18 mouse cellular contexts compared by ENCODE assay signal in genomic region chrX:36691365-36691764, GRCm38 (mm10). TPM values are rescaled to one million over a fixed set of nuclear protein-coding genes. Genes with fewer than 3 reads are reported as not detected.
A peak's percentile ranks its signal among the peaks of the same experiment; 100 is the strongest.
DNase-seq lines count a peak whose midpoint lies in the region; ATAC-seq lines count a peak whose summit lies in the region.
"Had no signal": no experiment of that assay in that cellular context is flagged by ENCODE, and none has a peak within 500 bp of the region (broad histone marks: within the 10 kb centered on the region; RNA-seq: fewer than 3 reads in every experiment).

No protein-coding gene starts in this region.

- peak; percentile 6 for DNase-seq in thymus, postnatal 0 days (ENCODE audit: low spot score)
- no peak for DNase-seq in thymus, adult 18-20 months
- peak; percentile 45 for DNase-seq in A20 (ENCODE audit: low read depth, low spot score)
- DNase-seq in thymus, postnatal 4 days, result peak; percentile 16
- no peak for DNase-seq in cerebellum, postnatal 25 days
- DNase-seq in lung, postnatal 4 days, result no peak
- DNase-seq: adrenal gland, postnatal 10 days; cerebellum, adult 11 months; cerebellum, adult 9-10 months; cerebellum, postnatal 36 days; gastrocnemius, adult 2 months; gastrocnemius, postnatal 25 days; heart, adult 11 months; heart, postnatal 36 days had no signal

- peak; percentile 58 for ATAC-seq in granulocyte monocyte progenitor cell, adult 5-6 weeks (replicated peaks; ENCODE audit: poor library complexity, severe bottlenecking)
- ATAC-seq: CD4-positive, CD25-positive, alpha-beta regulatory T cell, adult 4 months; forebrain, embryonic 13.5 days; hindbrain, embryonic 16.5 days had no signal

RNA-seq across cellular contexts. Expression of gene Akap17b, which starts 46.2 kb away (rescaled TPM):
- 1.5 and 1.7 TPM in 2 replicates for polyA plus RNA-seq in thymus, postnatal 0 days (2015; fragmentation: Nextera tagmentation; extraction: Ambion mirVana)
- 1.6 and 2.6 TPM in 2 replicates for total RNA-seq in granulocyte monocyte progenitor cell, adult 5-6 weeks (2014; fragmentation: Nextera tagmentation)
- 3.4 and 3.8 TPM in 2 replicates for total RNA-seq in granulocyte monocyte progenitor cell, adult 5-6 weeks (2017)

RNA-seq across cellular contexts. Expression of gene Slc25a43, which starts 52.1 kb away (rescaled TPM):
- polyA plus RNA-seq in thymus, postnatal 0 days (2015; fragmentation: Nextera tagmentation; extraction: Ambion mirVana), result 1.5 and 2.7 TPM in 2 replicates
- total RNA-seq in granulocyte monocyte progenitor cell, adult 5-6 weeks (2014; fragmentation: Nextera tagmentation), result 2.5 and 4.3 TPM in 2 replicates
- 1.0 and 1.2 TPM in 2 replicates for total RNA-seq in granulocyte monocyte progenitor cell, adult 5-6 weeks (2017)
- total RNA-seq: gastrocnemius, adult 2 months had no signal

Comparison
In these comparisons a context has a peak if more than half of its experiments do, and no peak if none do; other contexts are left out.
1. DNase-seq: peak in thymus, postnatal 0 days (single experiment), A20 (single experiment) and thymus, postnatal 4 days (single experiment); none in thymus, adult 18-20 months (0 of 2), cerebellum, postnatal 25 days (0 of 2) and lung, postnatal 4 days (0 of 2).